Mouse (Mus musculus) forebrain, embryonic 16.5 days (tissue): ENCODE results near the gene Zmpste24. TPM values are rescaled to one million over a fixed set of nuclear protein-coding genes. Genes with fewer than 3 reads are reported as not detected.

Experiments used
- ATAC-seq: fragments of 200-750 bp; cut with Nextera tagmentation; 2 replicates; pipeline ENCODE4 v1.8.0; 2017; ENCODE audit warnings: mild to moderate bottlenecking, moderate library complexity
- H3K27ac ChIP-seq: fragments of 300-500 bp; sonication (generic); 2 replicates; pipeline ENCODE4 v1.5.1; 2014; ENCODE audit warnings: low read length, control low read depth
- H3K27me3 ChIP-seq: fragments of 300-500 bp; sonication (generic); replicated peaks from 2 replicates; pipeline ENCODE4 v1.6.1; 2014; ENCODE audit warnings: low read length; ENCODE audit not compliant: control insufficient read depth, insufficient read depth
- H3K36me3 ChIP-seq: fragments of 300-500 bp; sonication (generic); 2 replicates; pipeline ENCODE4 v1.6.1; 2014; ENCODE audit not compliant: control insufficient read depth, insufficient read depth
- H3K4me1 ChIP-seq: fragments of 300-500 bp; sonication (generic); replicated peaks from 2 replicates; pipeline ENCODE4 v1.6.1; 2014; ENCODE audit warnings: low read length; ENCODE audit not compliant: control insufficient read depth, insufficient read depth
- H3K4me2 ChIP-seq: fragments of 300-500 bp; sonication (generic); 2 replicates; pipeline ENCODE4 v1.6.1; 2014; ENCODE audit warnings: mild to moderate bottlenecking, low read length, control low read depth
- H3K4me3 ChIP-seq: fragments of 300-500 bp; sonication (generic); replicated peaks from 2 replicates; pipeline ENCODE4 v1.5.1; 2014; ENCODE audit warnings: mild to moderate bottlenecking, low read length, control low read depth
- H3K9ac ChIP-seq: fragments of 300-500 bp; sonication (generic); replicated peaks from 2 replicates; pipeline ENCODE4 v1.6.1; 2014; ENCODE audit warnings: low read depth, low read length, control low read depth
- H3K9me3 ChIP-seq: fragments of 300-500 bp; sonication (generic); 2 replicates; pipeline ENCODE4 v1.6.1; 2016; ENCODE audit warnings: low read length; ENCODE audit not compliant: control insufficient read depth
- WGBS: fragments of 180-500 bp; shearing (Covaris S2); extraction: QIAGEN DNeasy Blood & Tissue Kit; methylation state at CpG from one replicate; pipeline ENCODE4 v1.1.7; 2014; 5-methylcytosine and 5-hydroxymethylcytosine counted together
- polyA plus RNA-seq: library from polyadenylated mRNA; unstranded; fragments of >200 nt; fragmentation: Nextera tagmentation; extraction: Ambion mirVana; gene quantifications from 2 replicates; pipeline ENCODE4 v1.2.1, GENCODE M21; 2015

Zmpste24 gene
- polyA plus RNA-seq, 1 experiment from 2014 or later = 27.4 TPM

- H3K9ac ChIP-seq = no peak overlapping the region
- H3K4me3 ChIP-seq = no peak overlapping the region
- no peaks in the 10 kb centered on the region for H3K36me3 ChIP-seq
- H3K4me1 ChIP-seq = peaks cover 14% of the 10 kb centered on the region
- H3K9me3 ChIP-seq = no peaks in the 10 kb centered on the region
- WGBS = 86% methylated on average over 11 of the region's 11 CpGs
- no peak overlapping the region for H3K27ac ChIP-seq
- no peaks in the 10 kb centered on the region for H3K27me3 ChIP-seq
- ATAC-seq = no peak
- no peak overlapping the region for H3K4me2 ChIP-seq
These were observed 87.1 kb downstream of the Zmpste24 start for GRCm38 (mm10) chr4:121010770-121011549.

Other genes starting within 250 kb of the Zmpste24 start
- 9.6 and 14.1 TPM in 2 replicates for gene Rims3, start 243.4 kb downstream of the Zmpste24 start, polyA plus RNA-seq
- 44.6 and 44.9 TPM in 2 replicates for gene Exo5, start 173.2 kb downstream of the Zmpste24 start, polyA plus RNA-seq
- gene Zfp69, start 146.5 kb downstream of the Zmpste24 start, polyA plus RNA-seq = 5.3 and 5.6 TPM in 2 replicates
- 34.4 and 36.8 TPM in 2 replicates for gene Smap2, start 81.0 kb downstream of the Zmpste24 start, polyA plus RNA-seq
- 4.6 and 5.5 TPM in 2 replicates for gene Col9a2, start 58.9 kb downstream of the Zmpste24 start, polyA plus RNA-seq
- gene Tmco2, start 11.0 kb upstream of the Zmpste24 start, polyA plus RNA-seq = not detected in 2 replicates
- gene Rlf, start 116.8 kb upstream of the Zmpste24 start, polyA plus RNA-seq = 34.5 and 34.9 TPM in 2 replicates
- not detected in 2 replicates for gene Gm12888, start 226.7 kb upstream of the Zmpste24 start, polyA plus RNA-seq